Mouse (Mus musculus): ENCODE measurements around the gene 0610010K14Rik. TPM values are rescaled to one million over a fixed set of nuclear protein-coding genes. Genes with fewer than 3 reads are reported as not detected.

0610010K14Rik gene
- total RNA-seq, 2 experiments from 2014 or later: 44.2 to 78.5 TPM

DNA sequence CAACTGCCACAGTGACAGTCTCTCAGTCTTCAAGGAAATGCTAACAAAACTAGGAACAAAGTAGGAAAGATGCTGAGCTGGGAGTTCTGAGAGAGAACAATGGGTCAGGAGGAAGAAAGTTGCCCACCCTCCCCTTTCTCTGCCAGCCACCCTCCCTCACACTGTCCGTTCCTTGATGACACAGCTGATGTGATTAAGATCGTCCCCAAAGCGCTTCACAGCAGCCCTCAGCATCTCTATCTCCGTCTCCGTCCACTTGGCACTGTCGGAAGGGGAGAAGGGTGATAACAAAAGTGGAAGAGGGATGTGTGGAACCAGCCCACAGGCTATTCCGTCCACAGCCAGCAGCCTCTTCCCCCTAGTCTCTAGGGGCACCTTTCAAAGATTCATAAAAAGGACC lies 997 bp downstream of the 0610010K14Rik start:
- no peak for ATAC-seq (replicated peaks; ENCODE audit: poor library complexity, severe bottlenecking)

DNA sequence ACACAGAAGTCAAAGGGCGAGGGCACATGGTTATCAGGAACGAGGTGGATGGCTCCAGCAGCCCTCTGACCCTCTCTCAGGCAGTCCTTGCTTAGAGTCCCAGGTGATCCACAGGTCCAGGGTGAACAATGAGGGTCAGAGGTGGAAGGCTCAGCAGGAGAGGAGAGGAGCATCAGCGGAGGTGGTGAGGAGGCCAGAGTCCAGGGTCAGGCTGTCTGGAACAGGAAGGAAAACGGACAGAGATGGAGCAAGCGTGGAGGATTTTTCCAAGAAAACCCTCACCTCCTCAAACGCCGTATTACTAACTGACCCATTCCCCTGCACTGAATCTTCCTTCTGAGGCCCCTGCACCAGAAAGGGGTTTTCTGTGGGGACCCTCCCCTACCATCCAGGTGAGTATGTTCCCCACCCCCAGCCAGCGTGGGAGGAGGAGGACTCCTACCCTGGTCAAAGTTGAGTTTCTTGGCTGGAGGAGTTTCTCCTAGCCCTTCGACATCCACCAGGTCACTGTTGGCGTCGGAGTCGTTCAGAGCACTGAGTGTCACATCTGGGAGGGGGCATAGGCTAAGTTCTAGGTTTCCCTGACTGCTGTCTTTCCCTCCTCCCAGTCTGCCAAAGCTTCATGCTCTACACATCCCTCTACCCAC lies 2.3 kb downstream of the 0610010K14Rik start:
- ATAC-seq (replicated peaks; ENCODE audit: poor library complexity, severe bottlenecking): no peak

DNA sequence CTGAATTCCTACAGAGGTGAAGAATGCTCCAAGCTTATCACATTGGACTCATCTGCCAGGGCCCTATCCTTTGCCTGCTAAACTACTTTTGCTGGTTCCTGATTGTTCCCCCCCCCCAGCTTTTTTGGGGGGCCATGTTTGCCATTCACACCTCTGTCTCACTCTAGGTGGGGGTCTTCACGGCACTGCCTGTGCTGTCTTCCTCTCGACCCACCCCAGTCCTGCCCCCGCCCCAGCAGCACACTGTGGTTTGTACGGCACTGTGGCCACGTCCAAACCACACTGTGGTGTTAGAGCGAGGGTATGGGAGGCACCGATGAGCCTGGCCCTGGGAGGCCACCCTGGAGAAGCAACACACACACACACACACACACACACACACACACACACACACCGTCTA lies 3.2 kb downstream of the 0610010K14Rik start:
- ATAC-seq (replicated peaks; ENCODE audit: poor library complexity, severe bottlenecking): no peak

DNA sequence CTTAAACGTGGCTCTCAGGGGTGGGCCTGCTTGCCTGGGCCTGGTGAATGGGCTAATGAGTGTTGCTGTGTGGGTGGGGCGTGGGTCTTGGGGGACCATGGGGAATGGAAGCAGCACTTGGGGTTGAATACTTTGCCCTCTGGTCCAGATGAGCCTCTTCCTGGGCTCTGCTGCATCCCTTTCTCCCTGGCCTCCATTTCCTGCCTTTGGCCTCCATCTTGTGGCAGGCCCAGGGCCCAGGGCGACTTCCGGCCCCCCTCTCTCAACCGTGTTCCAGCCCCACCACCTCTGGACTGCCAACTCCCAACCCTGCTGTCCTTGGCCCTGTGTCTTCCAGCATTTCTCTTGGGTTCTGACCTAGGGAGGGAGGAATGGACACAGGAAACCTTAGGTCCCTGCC lies 3.7 kb downstream of the 0610010K14Rik start:
- ATAC-seq (replicated peaks; ENCODE audit: poor library complexity, severe bottlenecking): no peak

DNA sequence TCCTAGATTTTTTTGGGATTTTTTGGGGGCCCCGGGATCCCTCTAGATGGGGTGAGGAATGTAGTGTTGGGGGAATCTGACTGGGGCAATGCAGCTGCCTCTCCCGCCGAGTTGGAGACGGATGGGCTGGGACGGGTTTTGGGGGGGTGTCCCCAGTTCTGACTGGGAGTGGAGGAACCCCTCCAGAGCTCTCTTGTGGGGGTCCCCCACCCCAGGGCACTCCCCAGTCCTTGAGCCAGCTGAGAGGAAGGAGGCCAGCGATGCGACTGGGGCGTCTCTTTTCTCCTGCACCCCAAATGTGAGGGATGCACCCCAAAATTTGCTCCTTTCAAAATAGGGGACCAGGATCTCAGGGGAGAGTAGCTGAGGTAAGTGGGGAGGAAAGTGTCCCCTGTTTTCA lies 4.7 kb downstream of the 0610010K14Rik start:
- no peak for ATAC-seq (replicated peaks; ENCODE audit: poor library complexity, severe bottlenecking)

DNA sequence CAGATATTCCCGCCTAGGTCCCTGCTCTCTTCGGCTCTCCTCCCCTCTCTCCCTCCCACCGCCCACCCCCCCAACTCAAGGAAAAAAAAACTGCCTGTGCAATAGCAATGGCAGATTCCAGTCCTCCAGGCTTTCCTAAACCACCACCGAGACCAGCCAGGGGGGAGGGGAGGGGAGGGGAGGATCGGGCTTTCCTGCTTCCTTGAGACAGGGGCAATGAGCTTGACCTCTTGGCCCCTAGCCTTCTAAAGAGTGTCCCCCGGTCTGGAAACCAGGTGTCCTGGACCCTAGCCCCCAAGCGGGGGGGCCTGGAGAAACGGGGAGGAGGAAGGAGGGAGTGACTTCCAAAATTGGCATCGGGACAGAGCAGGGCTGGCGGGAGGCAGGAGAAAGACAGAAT lies 5.2 kb downstream of the 0610010K14Rik start:
- no peak for ATAC-seq (replicated peaks; ENCODE audit: poor library complexity, severe bottlenecking)

DNA sequence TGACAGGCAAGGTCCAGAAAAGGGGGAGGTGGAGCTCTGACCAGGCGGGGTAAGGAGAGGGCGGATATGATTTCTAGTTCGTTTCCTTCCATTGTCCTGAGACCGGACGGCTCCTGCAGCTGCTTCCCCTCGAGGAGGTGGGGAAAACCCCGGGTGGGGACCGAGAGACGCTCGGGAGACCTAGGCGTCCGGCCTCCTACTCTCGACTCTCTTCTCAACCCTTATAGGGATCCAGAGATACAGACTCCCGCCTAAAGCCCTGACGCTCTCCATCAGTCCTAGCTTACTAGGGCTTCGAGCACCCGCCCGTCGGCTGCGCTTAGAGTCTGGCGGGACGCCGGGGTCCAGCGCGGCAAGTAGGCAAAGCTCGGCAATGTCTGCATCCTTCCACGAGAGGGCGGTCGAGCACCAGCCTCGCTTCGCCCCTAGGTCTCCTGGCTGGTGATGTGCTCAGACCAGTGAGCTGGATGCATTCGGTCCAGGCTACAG lies 7.4 kb downstream of the 0610010K14Rik start:
- peak; percentile 90 for ATAC-seq (replicated peaks; ENCODE audit: poor library complexity, severe bottlenecking)

DNA sequence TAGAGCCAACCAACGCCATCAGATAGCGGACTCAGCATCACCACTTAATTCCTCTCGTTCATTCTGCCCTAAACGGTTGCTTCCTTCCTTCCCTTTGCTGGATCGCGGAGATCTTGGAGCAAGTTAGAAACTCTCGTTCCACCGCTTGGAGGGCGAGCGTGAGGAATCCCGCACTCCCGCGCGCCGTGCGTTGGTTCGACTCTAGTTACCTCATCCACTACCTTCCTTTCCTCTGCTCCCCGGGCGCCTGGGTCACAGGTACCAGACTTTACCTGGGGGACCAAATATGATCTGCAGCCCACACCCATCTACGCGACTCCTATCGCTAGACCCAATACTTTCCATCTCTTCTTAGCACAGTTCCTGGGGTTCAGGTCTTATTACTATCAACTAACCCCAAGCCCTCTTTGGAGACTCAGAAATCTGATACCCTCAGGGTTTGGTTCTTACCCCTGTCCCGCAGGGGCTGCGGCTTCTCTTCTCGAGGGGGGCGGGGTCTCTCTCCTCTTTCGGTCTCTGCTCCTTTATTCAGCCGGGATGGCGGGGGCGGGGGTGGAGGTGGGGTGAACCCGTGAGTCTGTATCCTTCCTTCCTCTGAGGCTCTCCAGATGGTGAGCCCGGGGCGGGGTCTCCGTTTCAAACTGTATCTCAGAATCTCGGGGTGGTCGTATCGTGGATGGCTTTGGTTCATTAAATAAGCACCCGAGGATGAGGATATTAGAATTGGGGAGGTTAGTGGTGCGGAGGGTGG lies 8.3 kb downstream of the 0610010K14Rik start, which contains the start of gene Bcl6b:
Bcl6b (minus strand) TSS at position 539 of the 751 bp plus-strand sequence.
- no peak for ATAC-seq (replicated peaks; ENCODE audit: poor library complexity, severe bottlenecking)

DNA sequence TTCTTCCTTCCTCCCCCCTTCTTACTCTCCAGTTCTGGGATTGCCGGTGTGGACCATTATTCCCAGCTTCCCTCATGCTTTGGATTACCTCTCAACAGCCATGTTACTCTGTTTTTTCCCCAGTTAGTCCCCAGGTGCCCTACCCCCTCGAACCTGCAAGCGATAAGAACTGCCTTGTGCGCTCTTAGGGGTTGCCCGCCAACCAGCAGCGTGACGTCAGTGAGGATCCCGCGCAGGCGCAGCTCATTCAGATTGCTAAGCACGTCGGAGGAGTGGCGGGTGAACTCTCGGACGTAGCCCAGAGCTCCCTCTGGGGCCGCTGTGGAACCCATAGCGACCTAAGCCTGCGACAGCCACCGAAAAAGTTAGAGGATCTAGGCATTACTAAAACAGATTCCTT lies 8.9 kb downstream of the 0610010K14Rik start:
- ATAC-seq (replicated peaks; ENCODE audit: poor library complexity, severe bottlenecking): peak; percentile 46

DNA sequence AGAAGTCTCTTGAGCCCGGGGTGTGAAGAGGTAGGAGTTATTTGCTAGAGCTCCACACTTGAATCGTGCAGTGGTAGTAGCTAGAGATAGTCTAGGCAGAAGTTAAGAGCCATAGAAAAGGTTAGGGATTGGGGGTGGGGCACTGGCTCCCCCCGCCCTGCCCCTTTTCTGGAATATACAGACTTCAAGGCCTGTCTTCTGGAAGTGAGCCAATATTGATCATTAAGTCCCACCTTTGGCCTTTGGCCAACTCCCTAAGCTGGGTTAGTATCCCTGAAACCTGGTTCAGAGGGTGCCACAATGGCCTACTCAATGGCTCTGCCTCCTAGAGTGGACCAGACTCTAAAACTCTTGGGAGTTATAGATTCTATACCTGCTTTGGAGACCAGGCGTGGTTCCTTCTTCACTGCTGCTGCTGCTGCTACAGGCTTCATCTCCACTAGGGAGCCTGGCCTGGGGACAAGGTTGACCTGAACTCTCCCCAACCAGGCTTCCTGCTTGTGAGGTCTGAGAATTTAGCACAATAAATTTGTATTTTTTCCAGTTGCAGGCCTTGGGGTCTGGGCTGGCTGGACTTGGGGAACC lies 10.0 kb downstream of the 0610010K14Rik start:
- no peak for ATAC-seq (replicated peaks; ENCODE audit: poor library complexity, severe bottlenecking)

DNA sequence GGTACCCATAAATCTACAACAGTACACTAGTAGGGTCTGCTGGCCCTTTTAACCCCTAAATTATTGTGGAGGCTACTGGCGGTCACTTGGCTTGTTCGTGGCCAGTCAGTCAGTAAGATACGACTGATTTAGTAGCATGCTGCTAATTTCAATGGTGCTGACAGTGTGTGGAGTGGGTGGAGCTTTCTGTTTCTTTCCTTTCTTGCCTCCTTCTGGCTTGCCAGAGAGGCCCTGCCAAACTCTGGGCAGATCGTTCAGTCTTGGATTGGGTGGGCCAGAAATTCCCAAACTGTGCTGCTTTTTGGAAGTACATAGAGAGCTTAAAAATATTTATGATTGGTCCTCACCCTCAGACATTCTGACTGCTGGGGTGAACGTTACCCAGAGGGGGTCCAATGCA lies 10.6 kb downstream of the 0610010K14Rik start:
- ATAC-seq (replicated peaks; ENCODE audit: poor library complexity, severe bottlenecking): no peak

DNA sequence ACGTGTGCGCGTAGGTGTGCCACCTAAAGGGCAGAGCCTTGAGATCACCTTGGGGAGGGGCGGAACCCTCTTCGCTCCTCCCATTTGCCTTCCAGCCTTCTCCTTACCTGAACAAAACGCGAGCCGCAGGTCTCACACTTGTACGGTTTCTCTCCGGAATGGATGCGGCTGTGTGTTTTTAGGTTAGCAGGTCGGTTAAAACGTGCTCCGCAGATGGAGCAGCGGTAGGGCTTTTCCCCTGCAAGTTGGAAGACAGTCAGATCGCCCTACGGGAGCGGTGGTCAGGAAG lies 11.2 kb downstream of the 0610010K14Rik start:
- no peak for ATAC-seq (replicated peaks; ENCODE audit: poor library complexity, severe bottlenecking)

DNA sequence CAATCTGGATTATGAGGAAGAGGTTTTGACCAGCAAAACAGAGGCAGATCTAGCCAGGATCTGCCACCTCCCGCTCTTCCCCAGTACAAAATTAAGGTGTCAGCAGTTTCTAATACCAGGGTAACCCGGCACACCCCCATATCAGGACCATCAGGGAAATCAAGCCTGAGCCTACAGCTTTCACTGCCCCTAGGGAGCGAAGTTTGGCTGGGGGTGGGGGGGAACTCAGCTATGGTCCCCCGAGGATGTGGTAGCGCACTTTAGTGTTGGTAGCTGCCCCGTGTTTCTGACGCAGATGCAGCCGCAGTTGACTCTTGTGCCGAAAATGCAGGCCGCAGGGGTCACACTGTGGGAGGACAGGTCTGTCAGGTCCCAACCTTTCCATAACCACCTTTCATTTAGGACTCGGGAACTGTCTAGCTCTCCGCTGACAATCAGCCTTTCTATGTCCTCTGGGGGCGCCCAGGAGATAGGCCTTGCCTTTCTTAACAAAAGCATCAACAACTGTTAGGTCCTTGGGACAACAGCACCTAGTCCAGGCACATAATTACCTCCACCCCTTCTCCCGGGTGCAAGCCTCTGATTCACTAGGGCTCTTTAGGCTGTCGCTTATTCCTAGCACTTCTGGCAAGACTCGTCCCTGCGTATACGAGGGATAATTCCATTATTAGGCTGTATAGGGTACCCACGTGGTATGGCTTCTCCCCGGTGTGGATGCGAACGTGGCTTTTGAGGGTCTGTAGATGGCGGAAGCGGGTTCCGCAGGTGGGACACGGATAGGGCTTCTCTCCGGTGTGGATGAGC lies 11.7 kb downstream of the 0610010K14Rik start:
- ATAC-seq (replicated peaks; ENCODE audit: poor library complexity, severe bottlenecking): no peak

DNA sequence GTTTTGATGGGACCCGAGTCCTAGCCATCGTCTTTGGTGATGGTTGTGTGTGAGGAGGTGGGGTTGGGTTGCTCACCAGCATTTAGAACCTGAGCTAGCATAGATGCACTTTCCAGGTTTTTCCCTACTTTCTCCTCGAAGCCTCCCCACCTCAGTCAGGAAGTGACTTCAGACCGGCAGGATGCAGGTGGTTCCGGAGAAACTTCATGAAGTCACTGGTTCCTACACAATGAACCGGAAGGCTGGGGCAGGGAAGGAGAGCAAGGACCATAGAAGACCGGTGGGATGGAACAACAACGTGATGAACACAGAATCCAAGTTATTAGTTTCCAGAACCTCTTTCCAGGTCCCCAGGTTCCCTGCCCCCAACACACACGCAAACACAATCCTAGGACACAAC lies 14.0 kb downstream of the 0610010K14Rik start:
- ATAC-seq (replicated peaks; ENCODE audit: poor library complexity, severe bottlenecking): no peak; the same call in 1 of the 2 replicates

DNA sequence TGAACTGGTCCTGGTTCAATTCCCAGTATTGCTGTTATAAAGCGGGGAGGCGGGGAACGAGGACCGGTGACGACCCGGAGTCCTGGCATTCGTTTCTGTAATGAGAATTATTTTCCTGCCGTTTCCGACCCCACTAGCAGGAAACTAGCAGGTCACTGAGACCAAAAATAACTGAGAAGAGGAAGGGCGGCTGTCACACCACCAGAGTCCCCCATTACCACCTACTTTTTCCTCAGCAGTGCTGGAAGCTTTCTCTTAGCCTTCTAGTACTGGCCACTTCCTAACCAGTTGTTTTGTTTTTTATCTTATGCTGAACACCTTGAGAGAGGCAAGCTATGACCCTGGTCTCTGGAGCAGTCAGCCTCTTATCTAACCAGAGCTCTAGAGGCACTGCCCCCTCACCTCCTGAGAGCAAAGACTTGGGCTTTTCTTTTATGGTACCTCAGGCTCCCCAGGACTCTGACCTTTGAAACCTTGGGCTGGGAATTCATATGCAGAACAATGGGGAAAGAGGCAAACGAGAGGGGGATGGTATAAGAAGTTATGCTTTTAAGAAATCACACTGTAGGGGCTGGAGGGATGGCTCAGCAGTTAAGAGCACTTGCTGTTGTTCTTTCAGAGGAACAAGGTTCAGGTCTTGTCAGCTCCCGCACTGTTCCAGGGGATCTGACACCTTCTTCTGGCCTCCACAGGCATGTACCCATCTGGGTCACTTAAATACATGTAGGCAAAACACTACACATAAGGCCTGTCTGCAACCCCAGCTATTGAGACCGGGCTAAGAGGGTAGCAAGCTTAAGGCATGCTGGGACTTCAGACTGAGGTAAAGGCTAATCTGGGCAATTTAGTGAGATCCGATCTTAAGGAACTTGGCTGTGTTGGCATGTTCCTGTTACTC lies 15.9 kb downstream of the 0610010K14Rik start:
- ATAC-seq (replicated peaks; ENCODE audit: poor library complexity, severe bottlenecking): no peak

DNA sequence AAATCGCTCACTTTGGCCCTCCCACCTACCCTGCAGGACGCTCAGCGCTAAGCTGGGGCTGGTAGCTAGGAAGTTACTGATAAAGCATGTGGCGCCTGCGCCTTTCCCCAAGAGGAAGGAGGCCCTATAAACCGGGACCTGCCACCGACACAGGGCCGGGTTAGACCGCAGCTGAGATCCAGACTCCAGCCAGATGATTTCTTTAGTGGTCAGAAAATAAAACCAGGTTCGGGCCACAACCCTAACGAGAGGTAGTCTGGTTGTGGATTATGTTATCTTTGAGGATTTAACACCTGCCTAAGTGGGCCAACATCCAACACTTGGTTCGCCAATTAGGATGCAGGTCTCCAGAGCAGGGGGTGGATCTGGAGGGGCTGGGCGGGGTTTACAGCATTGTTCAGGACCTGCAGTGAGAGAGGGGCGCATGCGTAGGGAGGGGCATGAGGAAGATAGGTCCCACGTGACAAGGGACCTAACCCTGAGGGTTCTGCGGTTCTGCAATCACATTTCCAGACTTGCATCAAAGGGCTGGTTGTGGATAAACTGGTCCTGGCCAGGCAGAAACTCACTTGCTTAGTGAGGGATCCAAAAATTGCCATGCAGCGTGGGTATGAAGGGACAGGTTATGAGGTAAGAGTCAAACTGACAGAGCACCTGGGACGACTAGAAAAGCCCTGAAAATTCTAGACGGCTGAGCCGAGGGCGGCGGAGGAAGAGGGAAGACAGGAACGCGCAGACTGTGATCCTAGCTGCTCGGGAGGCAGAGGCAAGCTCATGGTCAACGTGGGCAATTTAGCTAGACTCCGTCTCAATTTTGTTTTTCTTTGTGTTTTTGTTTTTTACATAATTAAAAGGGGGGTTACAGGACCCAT lies 16.7 kb downstream of the 0610010K14Rik start, which contains the start of gene Slc16a13:
Slc16a13 (minus strand) TSS at position 334 of the 872 bp plus-strand sequence.
- ATAC-seq (replicated peaks; ENCODE audit: poor library complexity, severe bottlenecking): peak; percentile 80

DNA sequence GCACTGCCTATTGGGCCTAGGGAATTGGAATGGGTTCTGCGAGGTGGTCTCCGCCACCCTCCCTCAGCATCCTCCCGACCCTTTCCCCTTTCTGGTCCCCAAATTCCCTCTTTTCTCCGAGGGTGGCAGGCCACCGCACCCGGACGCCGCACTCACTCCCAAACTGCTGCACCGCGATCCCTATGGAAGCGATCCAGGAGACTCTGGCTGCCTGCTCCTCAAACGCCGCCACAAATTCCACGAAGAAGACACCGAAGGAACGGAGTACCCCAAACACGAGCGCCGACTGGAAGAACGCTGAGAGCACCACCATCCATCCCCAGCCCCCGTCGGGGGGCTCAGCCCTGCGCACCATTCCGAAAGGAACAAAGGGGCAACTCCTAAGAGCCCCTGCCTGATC lies 17.4 kb downstream of the 0610010K14Rik start:
- no peak for ATAC-seq (replicated peaks; ENCODE audit: poor library complexity, severe bottlenecking)

DNA sequence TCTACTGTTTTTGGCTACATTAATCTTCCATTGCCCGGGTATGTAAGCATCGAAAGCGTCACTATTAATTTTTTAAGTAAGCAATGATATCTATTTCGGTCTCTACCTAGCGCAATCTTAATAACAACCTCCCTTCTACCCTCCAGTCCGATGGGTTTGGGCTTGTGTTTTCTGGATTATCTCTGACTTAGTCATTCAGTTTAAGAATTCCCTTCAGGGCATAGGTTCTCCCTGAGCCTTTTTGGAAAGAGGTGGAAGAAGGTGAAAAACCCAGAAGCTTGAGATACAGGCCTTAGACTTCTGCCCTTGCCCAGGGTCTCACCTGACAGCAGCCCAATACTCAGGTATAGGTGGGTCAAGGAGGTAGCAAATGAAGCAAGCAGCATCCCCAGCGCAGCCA lies 17.8 kb downstream of the 0610010K14Rik start:
- ATAC-seq (replicated peaks; ENCODE audit: poor library complexity, severe bottlenecking): no peak
